Mouse (Mus musculus): ENCODE measurements around the gene Ubac2. TPM values are rescaled to one million over a fixed set of nuclear protein-coding genes. Genes with fewer than 3 reads are reported as not detected.

Gene Ubac2
- total RNA-seq, 2 experiments from 2014 or later, result 34.0 to 36.9 TPM

GRCm38 (mm10) chr14:121946131-121946530, 67.7 kb downstream of the Ubac2 start:
- TF ChIP-seq CTCF (IDR thresholded peaks at IDR 0.05), result no peak
- Histone ChIP-seq H3K27ac (no peak overlapping the region), H3K4me3 (no peak overlapping the region)
- intact Hi-C loops (cut with DNase I), result no loop called here
- DNase-seq (ENCODE audit: extremely low spot score in 1 of 2, low spot score in 2 of 2), result no peak

- Histone ChIP-seq H3K4me3 (no peak overlapping the region), H3K27ac (no peak overlapping the region)
- intact Hi-C loops (cut with DNase I), result no loop called here
- no peak for TF ChIP-seq CTCF (IDR thresholded peaks at IDR 0.05)
- DNase-seq (ENCODE audit: extremely low spot score in 1 of 2, low spot score in 2 of 2), result no peak
Observed at GRCm38 (mm10) chr14:121946728-121947127, 68.3 kb downstream of the Ubac2 start.

- Histone ChIP-seq H3K27ac (no peak overlapping the region), H3K4me3 (no peak overlapping the region)
- DNase-seq (ENCODE audit: extremely low spot score in 1 of 2, low spot score in 2 of 2), result no peak
- no peak for TF ChIP-seq CTCF (IDR thresholded peaks at IDR 0.05)
- intact Hi-C loops (cut with DNase I), result no loop called here
Observed at GRCm38 (mm10) chr14:121947201-121947760, 68.9 kb downstream of the Ubac2 start.

- intact Hi-C loops (cut with DNase I), result no loop called here
- Histone ChIP-seq H3K27ac (no peak overlapping the region), H3K4me3 (no peak overlapping the region)
- DNase-seq (ENCODE audit: extremely low spot score in 1 of 2, low spot score in 2 of 2), result no peak
- TF ChIP-seq CTCF (IDR thresholded peaks at IDR 0.05), result no peak
Observed at GRCm38 (mm10) chr14:121947966-121948365, 69.5 kb downstream of the Ubac2 start.

DNA sequence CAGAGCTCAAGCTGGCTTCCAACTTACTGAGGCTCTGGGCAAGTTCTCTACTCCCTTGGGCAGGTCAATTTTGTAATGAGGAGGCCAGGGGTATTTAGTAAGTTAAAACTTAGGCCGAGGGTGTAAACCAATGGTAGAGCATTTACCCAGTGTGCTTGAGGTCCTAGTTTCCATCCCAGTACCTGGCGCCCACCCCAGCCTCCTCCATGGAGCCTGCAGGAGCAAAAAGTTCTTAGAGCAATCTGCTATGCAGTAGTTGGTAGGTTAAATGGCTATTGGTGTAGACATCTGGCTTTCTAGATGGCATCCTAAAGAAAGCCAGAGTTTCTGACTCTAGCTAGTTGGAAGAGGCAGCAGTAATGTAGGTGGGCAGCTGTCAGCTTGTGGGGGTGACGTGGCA, 71.0 kb downstream of the Ubac2 start:
- no peak overlapping the region for H3K4me3 ChIP-seq
- DNase-seq (ENCODE audit: extremely low spot score in 1 of 2, low spot score in 2 of 2), result no peak
- intact Hi-C loops (cut with DNase I), result no loop called here
- no peak for TF ChIP-seq CTCF (IDR thresholded peaks at IDR 0.05)
- H3K27ac ChIP-seq, result no peak overlapping the region

- Histone ChIP-seq H3K27ac (no peak overlapping the region), H3K4me3 (no peak overlapping the region)
- TF ChIP-seq CTCF (IDR thresholded peaks at IDR 0.05), result no peak
- DNase-seq (ENCODE audit: extremely low spot score in 1 of 2, low spot score in 2 of 2), result no peak
- intact Hi-C loops (cut with DNase I), result no loop called here
Observed at GRCm38 (mm10) chr14:121949897-121950296, 71.5 kb downstream of the Ubac2 start.

- intact Hi-C loops (cut with DNase I), result no loop called here
- no peak overlapping the region for H3K27ac ChIP-seq
- DNase-seq (ENCODE audit: extremely low spot score in 1 of 2, low spot score in 2 of 2), result no peak
- H3K4me3 ChIP-seq, result no peak overlapping the region
- TF ChIP-seq CTCF (IDR thresholded peaks at IDR 0.05), result no peak
Observed at GRCm38 (mm10) chr14:121951399-121952045, 73.1 kb downstream of the Ubac2 start.

DNA sequence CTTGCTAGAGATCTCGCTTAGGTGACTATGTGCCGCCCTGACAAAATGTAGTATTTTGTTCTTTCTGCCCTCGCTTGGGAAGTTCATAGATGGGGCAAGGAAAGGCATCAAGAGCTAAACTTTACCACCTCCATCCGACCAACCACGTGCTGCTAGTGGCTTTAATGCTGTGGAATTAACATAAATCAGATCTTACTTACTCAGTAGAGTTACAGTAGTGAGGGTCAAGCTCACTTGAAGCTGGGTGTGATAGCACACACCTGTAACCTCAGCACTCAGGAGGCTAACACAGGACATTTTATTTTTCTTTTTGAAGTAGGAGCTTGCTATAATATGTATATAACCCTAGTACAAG, 73.6 kb downstream of the Ubac2 start:
- Histone ChIP-seq H3K27ac (no peak overlapping the region), H3K4me3 (no peak overlapping the region)
- DNase-seq (ENCODE audit: extremely low spot score in 1 of 2, low spot score in 2 of 2), result no peak
- no peak for TF ChIP-seq CTCF (IDR thresholded peaks at IDR 0.05)
- intact Hi-C loops (cut with DNase I), result no loop called here

DNA sequence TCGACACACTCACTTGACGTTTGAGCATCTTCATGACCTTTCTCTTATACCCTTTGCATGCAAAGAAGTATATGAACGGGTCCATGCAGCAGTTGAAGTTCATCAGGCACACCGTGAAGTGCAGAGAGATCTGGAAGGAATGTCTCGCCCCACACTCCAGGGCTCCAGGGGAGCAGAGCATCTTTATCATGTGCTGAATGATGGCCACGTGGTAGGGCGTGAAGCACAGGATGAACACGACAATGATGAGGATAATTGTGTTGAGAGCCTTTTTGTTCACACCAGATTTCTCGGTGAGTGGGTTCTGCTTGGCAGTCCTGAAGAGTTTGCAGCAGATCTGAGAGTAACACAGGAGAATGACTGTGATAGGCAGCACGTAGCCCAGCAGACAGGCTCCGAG, 75.7 kb downstream of the Ubac2 start:
- H3K4me3 ChIP-seq, result no peak overlapping the region
- intact Hi-C loops (cut with DNase I), result no loop called here
- H3K27ac ChIP-seq, result no peak overlapping the region
- TF ChIP-seq CTCF (IDR thresholded peaks at IDR 0.05), result no peak
- DNase-seq (ENCODE audit: extremely low spot score in 1 of 2, low spot score in 2 of 2), result no peak

GRCm38 (mm10) chr14:121954608-121955007, 76.2 kb downstream of the Ubac2 start:
- no peak for TF ChIP-seq CTCF (IDR thresholded peaks at IDR 0.05)
- H3K27ac ChIP-seq, result no peak overlapping the region
- H3K4me3 ChIP-seq, result no peak overlapping the region
- intact Hi-C loops (cut with DNase I), result no loop called here
- no peak for DNase-seq (ENCODE audit: extremely low spot score in 1 of 2, low spot score in 2 of 2)

- intact Hi-C loops (cut with DNase I), result no loop called here
- Histone ChIP-seq H3K4me3 (no peak overlapping the region), H3K27ac (no peak overlapping the region)
- DNase-seq (ENCODE audit: extremely low spot score in 1 of 2, low spot score in 2 of 2), result no peak
- TF ChIP-seq CTCF (IDR thresholded peaks at IDR 0.05), result no peak
Observed at GRCm38 (mm10) chr14:121955176-121955795, 76.9 kb downstream of the Ubac2 start.

- Histone ChIP-seq H3K27ac (no peak overlapping the region), H3K4me3 (no peak overlapping the region)
- intact Hi-C loops (cut with DNase I), result no loop called here
- TF ChIP-seq CTCF (IDR thresholded peaks at IDR 0.05), result no peak
- no peak for DNase-seq (ENCODE audit: extremely low spot score in 1 of 2, low spot score in 2 of 2)
Observed at GRCm38 (mm10) chr14:121956291-121956690, 77.9 kb downstream of the Ubac2 start.
